Mouse (Mus musculus) activated CD4-positive, CD25-positive, alpha-beta regulatory T cell, adult 9 weeks (primary cell): ENCODE results near the gene Dnmt3l. TPM values are rescaled to one million over a fixed set of nuclear protein-coding genes. Genes with fewer than 3 reads are reported as not detected.

ENCODE experiments used
- polyA plus RNA-seq: library from polyadenylated mRNA; unstranded; fragments of 100-300 nt; shearing (Covaris generic); gene quantifications from one replicate; pipeline ENCODE4 v1.2.1, GENCODE M21; 2017

Gene Dnmt3l
- not detected for polyA plus RNA-seq

DNA sequence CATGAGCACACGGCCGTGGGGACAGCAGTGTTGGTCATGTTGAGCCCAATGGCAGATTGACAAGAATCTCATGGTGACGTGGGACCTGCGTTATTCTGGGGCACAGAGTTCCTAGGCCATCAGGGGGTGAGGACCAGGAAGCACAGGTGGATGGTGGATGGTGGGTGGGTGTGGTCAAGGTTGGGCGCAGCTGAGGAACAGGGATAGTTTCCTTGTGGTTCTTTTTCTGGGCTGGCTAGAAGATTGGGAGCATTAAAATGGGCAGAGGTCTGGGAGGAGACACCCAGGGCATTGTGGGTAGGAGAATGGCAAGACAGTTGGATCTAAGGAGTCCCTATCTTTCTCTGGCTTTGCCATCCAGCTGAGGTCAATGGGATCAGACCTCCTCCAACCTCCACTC, at the start of gene Dnmt3l:
Gene Dnmt3l, plus strand, starts transcription at position 301 of the 400 bp plus-strand sequence.

DNA sequence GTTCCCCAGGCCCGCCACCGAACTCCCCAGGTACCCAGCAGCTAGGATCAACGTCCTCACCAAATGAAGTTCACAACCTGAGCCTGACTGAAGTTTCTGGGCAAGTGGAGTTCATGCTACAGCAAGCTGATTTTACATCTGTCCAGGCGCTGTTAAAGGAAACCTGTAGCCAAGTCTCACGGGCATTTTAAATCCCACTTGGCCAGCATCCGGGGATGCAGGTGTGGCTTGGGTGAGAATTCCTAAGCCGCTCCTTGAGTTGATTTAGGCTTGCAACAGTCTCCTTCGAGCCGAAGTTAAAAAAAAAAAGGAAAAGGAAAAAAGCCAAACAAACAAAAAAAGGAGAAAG, 31.8 kb upstream of the Dnmt3l start, which contains the start of gene Pfkl:
Gene Pfkl, minus strand, starts transcription at position 139 of the 349 bp plus-strand sequence.

DNA sequence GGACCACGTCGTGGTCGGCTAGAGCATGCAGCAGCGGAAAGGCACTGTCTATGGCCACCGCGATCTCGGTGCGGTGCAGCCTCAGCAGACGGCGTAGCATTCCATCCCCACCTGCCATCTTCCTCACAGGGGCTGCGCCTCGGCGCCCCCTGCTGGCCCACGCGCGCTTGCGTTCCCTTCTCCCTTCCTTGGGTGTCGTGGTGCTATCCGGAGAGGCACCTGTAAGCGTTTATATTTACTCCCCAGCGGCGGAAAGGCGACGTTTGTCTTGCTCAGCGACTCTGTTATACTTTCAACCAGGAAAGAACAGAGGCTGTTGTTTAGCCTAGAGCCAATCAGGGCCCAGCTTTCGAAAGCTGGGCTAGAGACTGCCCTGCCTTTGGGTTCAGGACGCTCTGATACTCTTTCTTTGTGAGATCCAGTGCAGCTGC, 1.7 kb downstream of the Dnmt3l start, which contains the start of gene Aire:
Gene Aire, minus strand, starts transcription at position 205 of the 431 bp plus-strand sequence.

DNA sequence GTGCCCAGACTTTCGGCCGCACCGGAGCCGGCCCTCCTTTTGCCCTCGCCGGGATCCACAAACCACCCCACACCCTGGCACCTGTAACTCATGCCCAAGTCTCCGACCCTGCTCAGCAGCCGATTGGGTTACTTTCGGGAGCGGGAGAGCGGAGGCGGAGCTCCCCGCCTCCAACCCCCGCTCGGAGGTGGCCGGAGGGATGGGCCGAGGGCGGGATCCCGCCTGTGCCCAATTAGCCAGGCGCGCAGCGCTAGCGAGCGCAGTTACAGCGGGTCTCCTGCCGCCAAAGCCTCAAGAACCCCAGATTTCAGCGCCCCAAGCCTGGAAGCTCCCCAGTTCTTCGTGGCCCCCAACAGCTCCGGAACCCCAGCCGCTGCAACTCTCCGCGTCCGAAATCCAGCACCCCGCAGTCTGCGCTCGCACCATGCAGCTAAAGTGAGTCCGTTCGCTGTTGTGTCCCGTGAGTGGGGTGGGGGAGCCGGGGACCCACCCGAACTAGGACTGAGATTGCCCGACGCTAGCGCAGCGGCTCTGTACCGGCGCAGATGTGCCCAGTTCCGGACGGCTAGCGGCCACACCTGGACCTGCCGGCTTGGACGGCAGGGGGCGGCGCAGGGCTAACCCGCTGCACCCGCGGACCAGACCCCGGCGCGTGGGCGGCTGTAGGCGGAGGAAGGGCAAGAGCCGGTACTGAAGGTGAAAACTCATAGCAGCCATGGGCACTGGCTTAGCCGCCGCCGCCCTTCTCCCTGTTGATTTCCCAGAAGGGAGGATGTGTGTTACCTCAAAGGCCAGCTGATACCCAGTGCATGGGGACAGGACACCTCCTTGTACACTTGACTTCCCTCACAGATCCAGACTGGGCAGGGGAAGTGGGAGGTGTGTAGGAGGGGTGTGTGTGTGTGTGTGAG, 27.6 kb downstream of the Dnmt3l start, which contains the start of gene Icosl:
Gene Icosl, plus strand, starts transcription at position 202 of the 911 bp plus-strand sequence.

Other genes with a start within 250 kb of the Dnmt3l start
- gene Gm9639, start 246.9 kb upstream of the Dnmt3l start, polyA plus RNA-seq, result not detected
- not detected for gene Gm19668, start 242.8 kb upstream of the Dnmt3l start, polyA plus RNA-seq
- not detected for gene Gm9507, start 230.1 kb upstream of the Dnmt3l start, polyA plus RNA-seq
- not detected for gene Gm2696, start 227.3 kb upstream of the Dnmt3l start, polyA plus RNA-seq
- not detected for gene Krtap10-4, start 214.9 kb upstream of the Dnmt3l start, polyA plus RNA-seq
- gene Krtap10-10, start 206.0 kb upstream of the Dnmt3l start, polyA plus RNA-seq, result not detected
- gene Gm36176, start 195.1 kb upstream of the Dnmt3l start, polyA plus RNA-seq, result not detected
- not detected for gene Gm10318, start 189.1 kb upstream of the Dnmt3l start, polyA plus RNA-seq
- gene Gm3285, start 180.0 kb upstream of the Dnmt3l start, polyA plus RNA-seq, result not detected
- gene Lrrc3, start 139.4 kb upstream of the Dnmt3l start, polyA plus RNA-seq, result not detected
- gene Trpm2, start 71.4 kb upstream of the Dnmt3l start, polyA plus RNA-seq, result 1.3 TPM
- 10.6 TPM for gene 1810043G02Rik, start 63.4 kb upstream of the Dnmt3l start, polyA plus RNA-seq
- 94.5 TPM for gene Pfkl, start 31.9 kb upstream of the Dnmt3l start, polyA plus RNA-seq
- 0.49 TPM for gene Aire, start 1.7 kb downstream of the Dnmt3l start, polyA plus RNA-seq
- gene Icosl, start 27.4 kb downstream of the Dnmt3l start, polyA plus RNA-seq, result 9.8 TPM
- 72.6 TPM for gene D10Jhu81e, start 127.8 kb downstream of the Dnmt3l start, polyA plus RNA-seq
- gene Pwp2, start 143.2 kb downstream of the Dnmt3l start, polyA plus RNA-seq, result 30.7 TPM
- 4.5 TPM for gene Trappc10, start 202.7 kb downstream of the Dnmt3l start, polyA plus RNA-seq